Mouse (Mus musculus) adrenal gland, adult 8-10 months (tissue): ENCODE results near the gene Gm12845. TPM values are rescaled to one million over a fixed set of nuclear protein-coding genes. Genes with fewer than 3 reads are reported as not detected.

Source experiments
- total RNA-seq, 4 experiments: library from RNA; stranded (reverse); gene quantifications; 2 replicates each; pipeline ENCODE4 v1.2.4; 2022

Gene Gm12845
- total RNA-seq, 4 experiments from 2014 or later, result not detected

Other genes starting within 250 kb of the Gm12845 start
- 100 to 1,000 TPM in 3 of 4 experiments, 10 to 100 TPM in 1; 95.3 to 135 (median 115) TPM for gene Rnf220, start 227.4 kb upstream of the Gm12845 start, total RNA-seq
- 100 to 1,000 TPM in 1 of 4 experiments, 10 to 100 TPM in 3; 73.0 to 105 (median 81.5) TPM for gene Eri3, start 174.0 kb upstream of the Gm12845 start, total RNA-seq
- gene Dmap1, start 42.1 kb upstream of the Gm12845 start, total RNA-seq, result 10 to 100 TPM; 22.3 to 35.4 (median 31.1) TPM
- not detected for gene Klf17, start 41.2 kb downstream of the Gm12845 start, total RNA-seq
- gene Slc6a9, start 110.1 kb downstream of the Gm12845 start, total RNA-seq, result 10 to 100 TPM; 15.7 to 23.6 (median 19.2) TPM
- 1 to 10 TPM; 1.1 to 1.8 (median 1.5) TPM for gene Ccdc24, start 148.1 kb downstream of the Gm12845 start, total RNA-seq
- gene B4galt2, start 159.1 kb downstream of the Gm12845 start, total RNA-seq, result 10 to 100 TPM; 13.8 to 23.0 (median 19.7) TPM
- 100 to 1,000 TPM; 234 to 264 (median 239) TPM for gene Atp6v0b, start 162.9 kb downstream of the Gm12845 start, total RNA-seq
- 10 to 100 TPM in 3 of 4 experiments, 1 to 10 TPM in 1; 8.7 to 13.8 (median 11.2) TPM for gene Dph2, start 167.6 kb downstream of the Gm12845 start, total RNA-seq
- gene Ipo13, start 190.6 kb downstream of the Gm12845 start, total RNA-seq, result 10 to 100 TPM; 41.5 to 67.2 (median 54.8) TPM
- under 1 TPM; 0.24 to 0.54 (median 0.38) TPM for gene Artn, start 205.4 kb downstream of the Gm12845 start, total RNA-seq